Mouse (Mus musculus): ENCODE measurements at regions not wholly inside any gene's neighbourhood (a gene's known extent, or its start where the extent isn't known, plus 50 kb on each side); places are given as distances from the start of the nearest gene placed in this dataset.

- 98% methylated on average over 3 of the region's 3 CpGs for WGBS
- no peaks in the 10 kb centered on the region for H3K27me3 ChIP-seq (ENCODE audit: control insufficient read depth, insufficient read depth, low read length)
- H3K36me3 ChIP-seq (ENCODE audit: control insufficient read depth, insufficient read depth, low read length), result no peaks in the 10 kb centered on the region
- DNase-seq, result no peak
- no peak overlapping the region for H3K27ac ChIP-seq (ENCODE audit: control insufficient read depth, insufficient read depth, low read length)
- TF ChIP-seq POLR2A (IDR thresholded peaks at IDR 0.05; ENCODE audit: control insufficient read depth, extremely low read depth, insufficient read depth, low read length, poor library complexity) (no peak), CTCF (IDR thresholded peaks at IDR 0.05; ENCODE audit: borderline replicate concordance, control insufficient read depth, extremely low read depth, insufficient read depth, low read length, poor library complexity) (no peak)
- no peaks in the 10 kb centered on the region for H3K4me1 ChIP-seq (replicated peaks; ENCODE audit: control insufficient read depth, insufficient read depth, low read length)
- H3K4me3 ChIP-seq (ENCODE audit: control insufficient read depth, insufficient read depth, low read length), result no peak overlapping the region
Measured at GRCm38 (mm10) chr15:62349981-62350380, 1427.2 kb upstream of the A1bg start.

GRCm38 (mm10) chr15:62348956-62349355 is 1426.1 kb upstream of the A1bg start:
- TF ChIP-seq POLR2A (IDR thresholded peaks at IDR 0.05; ENCODE audit: control insufficient read depth, extremely low read depth, insufficient read depth, low read length, poor library complexity), result no peak
- no peak for TF ChIP-seq CTCF (IDR thresholded peaks at IDR 0.05; ENCODE audit: borderline replicate concordance, control insufficient read depth, extremely low read depth, insufficient read depth, low read length, poor library complexity)
- Histone ChIP-seq H3K27ac (ENCODE audit: control insufficient read depth, insufficient read depth, low read length) (no peak overlapping the region), H3K36me3 (ENCODE audit: control insufficient read depth, insufficient read depth, low read length) (no peaks in the 10 kb centered on the region), H3K4me3 (ENCODE audit: control insufficient read depth, insufficient read depth, low read length) (no peak overlapping the region), H3K4me1 (replicated peaks; ENCODE audit: control insufficient read depth, insufficient read depth, low read length) (no peaks in the 10 kb centered on the region), H3K27me3 (ENCODE audit: control insufficient read depth, insufficient read depth, low read length) (no peaks in the 10 kb centered on the region)
- no peak for DNase-seq
- 99% methylated on average over 2 of the region's 2 CpGs for WGBS

- no peak overlapping the region for H3K27ac ChIP-seq (ENCODE audit: control insufficient read depth, insufficient read depth, low read length)
- TF ChIP-seq CTCF (IDR thresholded peaks at IDR 0.05; ENCODE audit: borderline replicate concordance, control insufficient read depth, extremely low read depth, insufficient read depth, low read length, poor library complexity) (no peak), POLR2A (IDR thresholded peaks at IDR 0.05; ENCODE audit: control insufficient read depth, extremely low read depth, insufficient read depth, low read length, poor library complexity) (no peak)
- H3K4me3 ChIP-seq (ENCODE audit: control insufficient read depth, insufficient read depth, low read length), result no peak overlapping the region
- H3K27me3 ChIP-seq (ENCODE audit: control insufficient read depth, insufficient read depth, low read length), result no peaks in the 10 kb centered on the region
- H3K36me3 ChIP-seq (ENCODE audit: control insufficient read depth, insufficient read depth, low read length), result no peaks in the 10 kb centered on the region
- 99% methylated on average over 2 of the region's 2 CpGs for whole genome bisulfite sequencing
- H3K4me1 ChIP-seq (replicated peaks; ENCODE audit: control insufficient read depth, insufficient read depth, low read length), result no peaks in the 10 kb centered on the region
- no peak for DNase-seq
Measured at GRCm38 (mm10) chr15:62347697-62348096, 1424.9 kb upstream of the A1bg start.

- Histone ChIP-seq H3K4me1 (replicated peaks; ENCODE audit: control insufficient read depth, insufficient read depth, low read length) (no peaks in the 10 kb centered on the region), H3K27ac (ENCODE audit: control insufficient read depth, insufficient read depth, low read length) (no peak overlapping the region), H3K4me3 (ENCODE audit: control insufficient read depth, insufficient read depth, low read length) (no peak overlapping the region), H3K27me3 (ENCODE audit: control insufficient read depth, insufficient read depth, low read length) (no peaks in the 10 kb centered on the region), H3K36me3 (ENCODE audit: control insufficient read depth, insufficient read depth, low read length) (no peaks in the 10 kb centered on the region)
- DNase-seq, result no peak
- WGBS, result 96% methylated on average over 5 of the region's 5 CpGs
- no peak for TF ChIP-seq CTCF (IDR thresholded peaks at IDR 0.05; ENCODE audit: borderline replicate concordance, control insufficient read depth, extremely low read depth, insufficient read depth, low read length, poor library complexity)
- no peak for TF ChIP-seq POLR2A (IDR thresholded peaks at IDR 0.05; ENCODE audit: control insufficient read depth, extremely low read depth, insufficient read depth, low read length, poor library complexity)
Measured at GRCm38 (mm10) chr15:62345893-62346292, 1423.1 kb upstream of the A1bg start.

- H3K27me3 ChIP-seq (ENCODE audit: control insufficient read depth, insufficient read depth, low read length), result no peaks in the 10 kb centered on the region
- no peak for DNase-seq
- no peaks in the 10 kb centered on the region for H3K4me1 ChIP-seq (replicated peaks; ENCODE audit: control insufficient read depth, insufficient read depth, low read length)
- WGBS, result 99% methylated on average over 6 of the region's 6 CpGs
- TF ChIP-seq POLR2A (IDR thresholded peaks at IDR 0.05; ENCODE audit: control insufficient read depth, extremely low read depth, insufficient read depth, low read length, poor library complexity) (no peak), CTCF (IDR thresholded peaks at IDR 0.05; ENCODE audit: borderline replicate concordance, control insufficient read depth, extremely low read depth, insufficient read depth, low read length, poor library complexity) (no peak)
- no peaks in the 10 kb centered on the region for H3K36me3 ChIP-seq (ENCODE audit: control insufficient read depth, insufficient read depth, low read length)
- no peak overlapping the region for H3K4me3 ChIP-seq (ENCODE audit: control insufficient read depth, insufficient read depth, low read length)
- H3K27ac ChIP-seq (ENCODE audit: control insufficient read depth, insufficient read depth, low read length), result no peak overlapping the region
Measured at GRCm38 (mm10) chr15:62336454-62337284, 1413.9 kb upstream of the A1bg start.

GRCm38 (mm10) chr15:62334256-62335009 is 1411.6 kb upstream of the A1bg start:
- 90% methylated on average over 4 of the region's 4 CpGs for WGBS
- no peak for DNase-seq
- Histone ChIP-seq H3K36me3 (ENCODE audit: control insufficient read depth, insufficient read depth, low read length) (no peaks in the 10 kb centered on the region), H3K4me3 (ENCODE audit: control insufficient read depth, insufficient read depth, low read length) (no peak overlapping the region), H3K27me3 (ENCODE audit: control insufficient read depth, insufficient read depth, low read length) (no peaks in the 10 kb centered on the region), H3K27ac (ENCODE audit: control insufficient read depth, insufficient read depth, low read length) (no peak overlapping the region), H3K4me1 (replicated peaks; ENCODE audit: control insufficient read depth, insufficient read depth, low read length) (no peaks in the 10 kb centered on the region)
- no peak for TF ChIP-seq CTCF (IDR thresholded peaks at IDR 0.05; ENCODE audit: borderline replicate concordance, control insufficient read depth, extremely low read depth, insufficient read depth, low read length, poor library complexity)
- no peak for TF ChIP-seq POLR2A (IDR thresholded peaks at IDR 0.05; ENCODE audit: control insufficient read depth, extremely low read depth, insufficient read depth, low read length, poor library complexity)
